Mouse (Mus musculus) heart, adult 2 months (tissue): ENCODE data around the gene Ablim2.

Experiments
- CTCF ChIP-seq: fragments of 200-600 bp; IDR thresholded peaks from 2 replicates; pipeline ENCODE4 v1.8.1; 2022; ENCODE audit warnings: antibody characterized with exemption, mild to moderate bottlenecking, moderate library complexity
- POLR2A ChIP-seq: fragments of 200-500 bp; IDR thresholded peaks from 2 replicates; pipeline ENCODE4 v1.6.1; 2011; ENCODE audit warnings: mild to moderate bottlenecking, low read depth, low read length, control low read depth; ENCODE audit not compliant: insufficient read depth

DNA sequence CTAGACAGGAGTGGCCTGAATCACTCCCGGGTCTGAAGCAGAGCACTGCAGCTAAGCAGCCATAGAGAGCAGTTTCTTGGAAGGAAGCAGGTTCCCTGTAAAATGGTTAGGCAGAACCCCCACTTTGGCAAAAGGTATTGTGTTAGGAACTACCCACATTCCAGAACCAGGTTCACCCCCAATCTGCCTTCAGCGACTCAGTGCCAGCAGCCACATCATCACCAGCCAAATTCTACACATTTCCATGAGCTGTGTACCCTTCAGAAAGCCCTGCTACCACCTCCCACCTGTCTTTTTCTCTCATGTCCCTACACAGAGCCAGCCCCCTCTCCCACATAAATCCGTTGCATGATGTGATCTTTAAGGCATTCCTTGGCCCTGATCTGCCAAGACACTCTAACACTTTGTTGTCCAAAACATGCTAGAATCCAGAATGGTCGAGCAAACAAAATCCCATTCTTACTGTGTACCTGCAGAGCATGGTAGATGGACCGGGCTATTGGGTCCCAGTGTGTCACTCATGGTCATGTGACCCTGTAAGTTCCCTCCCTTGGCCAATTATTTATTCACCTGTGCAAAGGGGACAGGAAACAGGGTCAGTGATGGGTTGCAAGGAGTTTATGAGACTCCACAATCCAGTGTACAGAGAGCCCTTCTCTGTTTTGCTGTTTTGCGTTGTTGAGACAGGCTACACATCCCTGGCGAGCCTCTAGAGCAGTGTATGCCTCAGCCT lies 13.5 kb upstream of the Ablim2 start:
- TF ChIP-seq CTCF (no peak), POLR2A (no peak)
